Mouse (Mus musculus) brain, embryonic 14.5 days (tissue): ENCODE results near the gene Gcgr.

Experiments
- CTCF ChIP-seq: fragments of 200-500 bp; IDR thresholded peaks from 2 replicates; pipeline ENCODE4 v1.5.1; 2012; ENCODE audit warnings: inconsistent platforms, mild to moderate bottlenecking, moderate library complexity, borderline replicate concordance; ENCODE audit not compliant: insufficient read depth, insufficient read length; ENCODE audit errors: extremely low read depth
- POLR2A ChIP-seq: fragments of 200-500 bp; IDR thresholded peaks from 2 replicates; pipeline ENCODE4 v1.6.1; 2012; ENCODE audit warnings: mild to moderate bottlenecking, inconsistent platforms, borderline replicate concordance; ENCODE audit not compliant: poor library complexity, insufficient read depth, insufficient read length, severe bottlenecking; ENCODE audit errors: extremely low read depth

- no peak for TF ChIP-seq CTCF
- no peak for TF ChIP-seq POLR2A
These were observed 37.1 kb upstream of the Gcgr start for GRCm38 (mm10) chr11:120493351-120493750.
